Mouse (Mus musculus): Measurements from ENCODE around the gene Prl6a1.

The Prl6a1 gene

GRCm38 (mm10) chr13:27312334-27313225, at the start of gene Prl6a1:
Gene Prl6a1, plus strand, starts transcription at chr13:27312627.
- peak; percentile 3 for DNase-seq (ENCODE audit: extremely low read depth, insufficient read length, low spot score)

DNA sequence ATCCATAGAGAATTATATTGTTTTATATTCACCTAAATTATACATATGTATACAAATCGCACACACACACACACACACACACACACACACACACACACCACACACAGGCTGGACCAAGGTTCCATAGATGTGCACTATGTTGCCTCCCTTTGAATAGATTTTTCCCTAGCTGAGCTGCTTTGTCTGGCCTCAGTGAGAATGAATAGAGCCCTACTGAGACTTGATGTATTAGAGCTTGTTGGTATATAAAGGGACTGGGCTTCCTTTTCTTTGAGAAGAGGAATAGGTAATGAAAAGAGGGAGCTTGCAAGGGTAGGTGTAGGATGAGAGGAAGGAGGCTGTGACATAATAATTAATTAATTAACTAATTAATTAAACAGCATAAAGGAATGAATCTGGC, 22.6 kb downstream of the Prl6a1 start:
- no peak for DNase-seq (ENCODE audit: extremely low read depth, insufficient read length, low spot score)

DNA sequence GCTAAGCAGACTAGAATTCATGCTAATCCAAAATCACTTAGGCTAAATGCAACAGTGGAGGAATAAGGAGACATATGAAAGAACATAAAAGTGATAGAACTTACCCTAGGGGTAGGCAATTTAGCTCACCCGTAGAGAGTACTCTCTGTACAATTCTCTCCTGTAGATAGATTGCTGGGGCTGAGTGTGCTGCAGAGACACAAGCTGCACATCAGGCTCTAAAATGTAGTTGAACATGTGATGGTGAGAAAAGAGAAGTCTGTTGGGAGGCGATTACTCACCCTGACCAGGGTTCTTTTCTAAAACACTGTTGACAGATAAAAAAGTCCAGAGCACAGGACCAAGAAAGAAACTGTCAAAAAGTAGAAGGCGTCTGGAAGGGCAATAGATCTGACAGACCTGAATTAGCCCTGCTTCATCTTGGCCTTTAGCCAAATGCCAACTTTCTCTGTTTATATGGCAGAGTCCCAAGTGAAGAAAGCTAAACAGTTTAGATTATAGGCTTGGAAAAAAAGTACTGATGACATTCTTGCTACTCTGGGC, 30.4 kb downstream of the Prl6a1 start:
- DNase-seq (ENCODE audit: extremely low read depth, insufficient read length, low spot score), result no peak

DNA sequence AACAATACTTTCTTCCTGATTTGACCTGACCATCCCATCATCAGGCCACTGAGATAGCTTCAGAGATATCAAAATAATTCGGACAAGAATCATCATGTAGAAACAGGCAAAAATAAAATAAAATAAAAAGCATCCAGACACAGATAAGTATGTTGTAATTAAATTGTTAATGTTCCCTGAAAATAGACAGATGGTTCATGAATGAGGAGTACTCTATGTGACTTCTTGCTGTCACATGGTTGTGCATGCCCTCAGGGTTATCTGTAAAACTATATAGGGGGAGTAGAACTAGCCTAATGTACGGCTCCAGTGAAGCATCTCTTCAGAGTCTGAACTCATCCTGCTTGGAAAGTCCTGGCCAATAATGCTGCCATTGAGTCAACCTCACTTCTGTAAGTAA, 32.9 kb downstream of the Prl6a1 start, which contains the start of gene Prl8a2:
Gene Prl8a2, plus strand, starts transcription at position 301 of the 400 bp plus-strand sequence.
- DNase-seq (ENCODE audit: extremely low read depth, insufficient read length, low spot score), result no peak

Measured in 3134 (cell line).